Comparison of ENCODE assay signal across 14 mouse cellular contexts in genomic region chr5:98283696-98284478, GRCm38 (mm10). TPM values are rescaled to one million over a fixed set of nuclear protein-coding genes. Genes with fewer than 3 reads are reported as not detected.
DNase-seq lines count a peak whose midpoint lies in the region; ATAC-seq lines count a peak whose summit lies in the region.
"Had no signal": no experiment of that assay in that cellular context is flagged by ENCODE, and none has a peak within 500 bp of the region (broad histone marks: within the 10 kb centered on the region; RNA-seq: fewer than 3 reads in every experiment).

No protein-coding gene starts in this region.

- peaks cover 11% of the 10 kb centered on the region for H3K27me3 ChIP-seq in heart, embryonic 12.5 days (replicated peaks)
- H3K27me3 ChIP-seq in embryonic facial prominence, embryonic 11.5 days (ENCODE audit: control insufficient read depth, insufficient read depth, low read length) = 0 out of 2 replicates have a peak, but pooled peaks cover 2% of the 10 kb centered on the region
- no peaks in the 10 kb centered on the region for H3K27me3 ChIP-seq in midbrain, embryonic 13.5 days

- no peak for ATAC-seq in heart, embryonic 12.5 days (ENCODE audit: insufficient number of reproducible peaks, low FRiP score)
- ATAC-seq in embryonic facial prominence, embryonic 11.5 days (replicated peaks; ENCODE audit: insufficient number of reproducible peaks, low FRiP score, low TSS enrichment, low read depth) = 0 out of 2 replicates have a peak, but pooled peaks have one; percentile 75
- ATAC-seq in midbrain, embryonic 13.5 days = peak; percentile 67; the same call in 1 of the 2 replicates
- no peak for ATAC-seq in megakaryocyte progenitor cell, adult 5-6 weeks (replicated peaks; ENCODE audit: poor library complexity)

- peak overlapping the region; percentile 21 for H3K4me3 ChIP-seq in heart, embryonic 12.5 days
- no peak overlapping the region for H3K4me3 ChIP-seq in embryonic facial prominence, embryonic 11.5 days (ENCODE audit: low read depth, low read length)
- H3K4me3 ChIP-seq in midbrain, embryonic 13.5 days (replicated peaks) = no peak overlapping the region
- H3K4me3 ChIP-seq: layer of hippocampus, adult 2 months had no signal

- WGBS in heart, embryonic 12.5 days = 14% methylated on average over 17 of the region's 17 CpGs
- WGBS in embryonic facial prominence, embryonic 11.5 days = 32% methylated on average over 17 of the region's 17 CpGs
- whole genome bisulfite sequencing in midbrain, embryonic 13.5 days = 30% methylated on average over 17 of the region's 17 CpGs

- no peak overlapping the region for H3K9ac ChIP-seq in heart, embryonic 12.5 days
- H3K9ac ChIP-seq in embryonic facial prominence, embryonic 11.5 days (replicated peaks; ENCODE audit: low read length) = no peak overlapping the region
- H3K9ac ChIP-seq in midbrain, embryonic 13.5 days (replicated peaks) = no peak overlapping the region

- no peak for DNase-seq in heart, adult 18-20 months
- DNase-seq in left cerebral cortex, postnatal 4 days = peak; percentile 17
- DNase-seq in left cerebral cortex, postnatal 14 days (ENCODE audit: low spot score in 2 of 2) = no peak
- no peak for DNase-seq in embryonic facial prominence, embryonic 11.5 days (ENCODE audit: low spot score)
- DNase-seq in thymus, postnatal 0 days (ENCODE audit: low spot score) = no peak
- DNase-seq: cerebellum, postnatal 36 days; thymus, postnatal 25 days had no signal

- 0 out of 2 replicates have a peak, but pooled peaks cover 5% of the 10 kb centered on the region for H3K4me1 ChIP-seq in heart, embryonic 12.5 days (replicated peaks)
- H3K4me1 ChIP-seq in embryonic facial prominence, embryonic 11.5 days (ENCODE audit: control insufficient read depth, insufficient read depth, low read length) = no peaks in the 10 kb centered on the region; the same call in 1 of the 2 replicates
- peaks cover 22% of the 10 kb centered on the region for H3K4me1 ChIP-seq in midbrain, embryonic 13.5 days (replicated peaks)

- intact Hi-C loops in left cerebral cortex, postnatal 4 days (cut with DNase I) = no loop called here
- intact Hi-C loops in left cerebral cortex, postnatal 14 days (cut with DNase I) = no loop called here

- no peaks in the 10 kb centered on the region for H3K36me3 ChIP-seq in heart, embryonic 12.5 days
- no peaks in the 10 kb centered on the region for H3K36me3 ChIP-seq in embryonic facial prominence, embryonic 11.5 days (replicated peaks; ENCODE audit: control insufficient read depth, insufficient read depth, low read depth, low read length)
- no peaks in the 10 kb centered on the region for H3K36me3 ChIP-seq in midbrain, embryonic 13.5 days

- H3K9me3 ChIP-seq in heart, embryonic 12.5 days (replicated peaks) = no peaks in the 10 kb centered on the region
- H3K9me3 ChIP-seq in embryonic facial prominence, embryonic 11.5 days (replicated peaks; ENCODE audit: control insufficient read depth, low read length) = no peaks in the 10 kb centered on the region
- no peaks in the 10 kb centered on the region for H3K9me3 ChIP-seq in midbrain, embryonic 13.5 days

- H3K4me2 ChIP-seq in heart, embryonic 12.5 days = peak overlapping the region; percentile 59
- no peak overlapping the region for H3K4me2 ChIP-seq in embryonic facial prominence, embryonic 11.5 days (ENCODE audit: low read depth, low read length)
- no peak overlapping the region; the same call in 1 of the 2 replicates for H3K4me2 ChIP-seq in midbrain, embryonic 13.5 days (replicated peaks)

- no peak overlapping the region for H3K27ac ChIP-seq in heart, embryonic 12.5 days (ENCODE audit: poor library complexity, severe bottlenecking)
- H3K27ac ChIP-seq in embryonic facial prominence, embryonic 11.5 days (replicated peaks; ENCODE audit: low read depth, low read length) = no peak overlapping the region
- no peak overlapping the region for H3K27ac ChIP-seq in midbrain, embryonic 13.5 days
- H3K27ac ChIP-seq: layer of hippocampus, adult 2 months; macrophage had no signal

RNA-seq across cellular contexts. Expression of gene Fgf5, which starts 29.9 kb away (rescaled TPM):
- 0.60 and 0.93 TPM in 2 replicates for polyA plus RNA-seq in heart, embryonic 12.5 days (2016; fragmentation: Nextera tagmentation; extraction: Ambion mirVana)
- under 1 TPM in 1 of 2 experiments, not detected in 1; 0.10 TPM for total RNA-seq in heart, adult 18-20 months (2021)
- total RNA-seq in left cerebral cortex, postnatal 4 days (2021) = 1 to 10 TPM; 1.3 to 1.5 TPM
- 1 to 10 TPM; 2.0 TPM for total RNA-seq in left cerebral cortex, postnatal 14 days (2021)
- polyA plus RNA-seq in embryonic facial prominence, embryonic 11.5 days (2014; fragmentation: Nextera tagmentation; extraction: Ambion mirVana) = 1.0 and 2.2 TPM in 2 replicates
- 0.99 and 1.3 TPM in 2 replicates for polyA plus RNA-seq in midbrain, embryonic 13.5 days (2015; fragmentation: Nextera tagmentation; extraction: Ambion mirVana)
- not detected in 2 replicates for total RNA-seq in megakaryocyte progenitor cell, adult 5-6 weeks (2015)
- not detected in 2 replicates for total RNA-seq in megakaryocyte progenitor cell, adult 5-6 weeks (2017)
- polyA plus RNA-seq in thymus, postnatal 0 days (2015; fragmentation: Nextera tagmentation; extraction: Ambion mirVana) = 0.05 TPM in 1 of 2 replicates, not detected in the other
- total RNA-seq: adrenal gland, adult 18-20 months had no signal
- polyA plus RNA-seq: macrophage had no signal

RNA-seq across cellular contexts. Expression of gene Cfap299, which starts 45.2 kb away (rescaled TPM):
- polyA plus RNA-seq in heart, embryonic 12.5 days (2016; fragmentation: Nextera tagmentation; extraction: Ambion mirVana) = 0.37 TPM in 1 of 2 replicates, not detected in the other
- total RNA-seq in heart, adult 18-20 months (2021) = under 1 TPM in 1 of 2 experiments, not detected in 1; 0.33 TPM
- 1 to 10 TPM in 1 of 2 experiments, under 1 TPM in 1; 0.70 to 1.5 TPM for total RNA-seq in left cerebral cortex, postnatal 4 days (2021)
- total RNA-seq in left cerebral cortex, postnatal 14 days (2021) = under 1 TPM in 1 of 2 experiments, not detected in 1; 0.80 TPM
- polyA plus RNA-seq in embryonic facial prominence, embryonic 11.5 days (2014; fragmentation: Nextera tagmentation; extraction: Ambion mirVana) = 0.70 and 1.5 TPM in 2 replicates
- 0.55 and 0.73 TPM in 2 replicates for polyA plus RNA-seq in midbrain, embryonic 13.5 days (2015; fragmentation: Nextera tagmentation; extraction: Ambion mirVana)
- not detected in 2 replicates for total RNA-seq in megakaryocyte progenitor cell, adult 5-6 weeks (2015)
- not detected in 2 replicates for total RNA-seq in megakaryocyte progenitor cell, adult 5-6 weeks (2017)
- 0.40 and 0.55 TPM in 2 replicates for polyA plus RNA-seq in thymus, postnatal 0 days (2015; fragmentation: Nextera tagmentation; extraction: Ambion mirVana)
- total RNA-seq: adrenal gland, adult 18-20 months; gastrocnemius, adult 18-20 months had no signal
- polyA plus RNA-seq: macrophage had no signal

Comparison
In these comparisons a context has a peak if more than half of its experiments do, and no peak if none do; other contexts are left out.
1. ATAC-seq: peak in embryonic facial prominence, embryonic 11.5 days (single experiment) and midbrain, embryonic 13.5 days (single experiment); none in heart, embryonic 12.5 days (single experiment) and megakaryocyte progenitor cell, adult 5-6 weeks (single experiment).